Mouse (Mus musculus): ENCODE measurements at regions not wholly inside any gene's neighbourhood (a gene's known extent, or its start where the extent isn't known, plus 50 kb on each side); places are given as distances from the start of the nearest gene placed in this dataset.

- DNase-seq (ENCODE audit: extremely low spot score in 1 of 2, low spot score in 1 of 2), result no peak
Observed at GRCm38 (mm10) chr4:89508103-89508763, 171.0 kb upstream of the Dmrta1 start.

GRCm38 (mm10) chr4:89505368-89505819 is 173.8 kb upstream of the Dmrta1 start:
- DNase-seq (ENCODE audit: extremely low spot score in 1 of 2, low spot score in 1 of 2), result no peak

- DNase-seq (ENCODE audit: extremely low spot score in 1 of 2, low spot score in 1 of 2), result no peak
Observed at GRCm38 (mm10) chr4:89500232-89500631, 179.0 kb upstream of the Dmrta1 start.

DNA sequence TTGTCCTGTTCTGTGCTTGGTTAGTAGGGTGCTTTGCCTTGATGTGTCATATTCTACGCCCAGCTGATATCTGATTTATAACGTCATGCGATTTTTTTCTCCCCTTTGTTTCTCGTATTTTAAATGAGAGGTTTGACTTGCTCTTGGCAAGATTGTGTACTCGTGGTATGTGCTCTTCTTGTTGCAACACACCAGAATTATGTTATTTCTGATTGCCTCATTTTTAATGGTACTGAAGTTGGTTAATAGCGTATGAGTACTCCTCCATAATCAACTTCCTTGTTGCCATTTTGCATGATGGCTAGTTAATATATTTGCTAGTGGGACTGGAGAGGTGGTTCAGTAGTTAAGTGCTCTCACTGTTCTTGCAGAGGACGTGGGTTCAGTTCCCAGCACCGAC is 180.1 kb upstream of the Cdkn2b start:
- DNase-seq (ENCODE audit: extremely low spot score in 1 of 2, low spot score in 1 of 2), result no peak

DNA sequence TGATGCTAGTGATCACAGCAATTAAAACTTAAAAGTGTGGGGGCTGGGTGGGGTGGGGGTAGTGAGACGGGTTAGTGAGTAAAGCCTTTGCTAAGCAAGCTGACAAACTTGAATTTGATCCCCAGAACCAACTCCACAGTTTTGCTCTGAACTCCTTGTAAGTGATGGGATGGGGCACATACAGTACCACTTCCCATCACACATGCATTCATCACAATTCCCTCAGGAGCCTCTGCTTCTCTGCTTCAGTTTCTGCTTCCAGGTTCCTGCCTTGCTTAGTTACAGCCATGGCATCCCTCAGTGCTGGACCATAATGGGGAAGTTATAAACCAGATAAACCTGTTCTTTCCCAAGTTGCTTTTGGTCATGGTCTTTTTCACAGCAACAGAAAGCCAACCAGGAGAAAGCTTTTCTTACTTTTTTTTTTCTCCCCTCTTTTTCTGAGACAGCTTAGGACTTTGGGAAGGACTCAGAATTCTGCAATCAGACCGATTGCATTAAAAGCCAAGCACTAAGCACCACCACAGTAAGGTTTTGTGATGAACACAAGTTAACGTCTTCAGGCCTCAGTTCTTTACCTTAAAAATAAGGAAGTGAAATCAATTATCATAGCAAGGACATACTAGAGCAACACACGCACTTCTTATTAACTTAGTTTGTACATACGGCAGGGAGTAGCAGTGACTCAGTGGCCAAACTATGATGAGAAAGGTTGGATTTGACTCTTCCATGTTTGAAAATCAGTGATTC is 176.8 kb upstream of the Cdkn2b start:
- no peak for DNase-seq (ENCODE audit: extremely low spot score in 1 of 2, low spot score in 1 of 2)

DNA sequence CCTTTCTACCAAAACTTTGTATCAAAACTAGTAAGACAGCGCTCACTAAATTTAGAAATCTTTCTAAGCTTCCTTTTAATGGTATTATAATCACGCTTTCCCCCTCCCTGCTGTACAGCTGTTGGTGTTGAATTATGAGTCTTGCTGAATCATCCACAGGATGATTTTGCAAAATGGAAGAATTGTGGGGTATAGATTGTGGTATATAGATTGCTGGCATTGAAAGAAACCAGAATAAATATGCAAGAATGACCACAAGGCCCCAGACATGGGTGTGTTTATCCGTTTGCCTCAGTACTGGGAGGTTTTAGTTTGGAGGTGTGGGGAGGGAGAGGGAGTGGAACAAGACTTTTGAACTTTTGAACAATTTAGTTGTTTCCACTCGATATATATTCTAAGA is 176.1 kb upstream of the Cdkn2b start:
- DNase-seq (ENCODE audit: extremely low spot score in 1 of 2, low spot score in 1 of 2), result no peak

DNA sequence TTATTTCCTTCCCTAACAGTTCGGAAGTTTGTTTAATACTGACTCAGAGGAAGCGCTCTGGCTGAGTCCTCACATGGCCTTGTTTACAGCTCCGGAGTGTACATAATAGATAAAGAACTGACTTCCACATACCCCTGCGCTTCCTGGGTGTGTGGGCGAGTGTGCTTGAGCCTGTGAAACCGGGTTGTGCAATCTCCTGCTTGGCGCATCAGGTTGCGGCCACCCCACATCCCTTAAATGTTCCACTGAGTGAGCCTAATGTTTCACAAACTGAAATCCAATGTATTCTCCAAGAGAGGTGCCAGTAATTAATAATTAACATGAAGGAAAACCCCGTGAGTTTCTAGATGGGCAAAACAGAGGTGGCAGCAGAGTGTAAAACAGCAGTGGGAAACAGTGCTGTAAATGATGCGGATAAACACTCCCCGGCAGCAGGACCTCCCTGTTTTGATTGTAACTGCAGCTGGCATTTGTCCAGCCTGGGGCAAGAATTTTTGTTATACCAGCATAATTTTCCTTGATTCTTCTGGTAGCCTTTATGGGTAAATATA is 175.2 kb upstream of the Cdkn2b start:
- peak in 1 of 2 experiments; percentile 14 for DNase-seq (ENCODE audit: extremely low spot score in 1 of 2, low spot score in 1 of 2)

DNA sequence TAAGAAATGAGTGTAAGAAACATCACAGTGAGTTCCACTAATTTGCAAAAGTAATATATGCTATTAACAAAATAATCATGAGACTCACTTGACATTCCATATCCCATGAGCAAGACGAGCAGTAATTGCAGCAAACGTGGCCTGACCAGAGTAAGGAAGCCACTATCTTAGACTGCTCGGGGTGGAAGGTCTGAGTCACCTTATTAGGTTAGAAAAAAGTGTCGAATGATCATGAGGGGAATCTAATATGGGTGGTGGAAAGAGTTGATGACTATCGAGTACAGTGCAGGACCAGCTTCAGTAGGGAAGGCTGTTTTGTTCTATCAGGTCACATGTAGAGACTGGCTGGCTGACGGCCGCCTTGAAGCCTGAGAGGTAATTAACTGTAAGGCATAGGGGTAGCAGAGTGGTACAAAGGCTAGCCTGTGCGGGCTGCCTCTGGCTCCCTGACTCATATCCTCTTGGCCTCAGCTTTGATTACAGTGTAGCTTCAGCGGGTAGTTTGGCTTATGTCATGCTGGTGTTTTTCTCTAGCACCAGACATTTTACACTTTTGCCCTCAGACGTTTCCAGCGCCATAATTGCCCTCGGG is 167.9 kb upstream of the Cdkn2b start:
- no peak for DNase-seq (ENCODE audit: extremely low spot score in 1 of 2, low spot score in 1 of 2)

DNA sequence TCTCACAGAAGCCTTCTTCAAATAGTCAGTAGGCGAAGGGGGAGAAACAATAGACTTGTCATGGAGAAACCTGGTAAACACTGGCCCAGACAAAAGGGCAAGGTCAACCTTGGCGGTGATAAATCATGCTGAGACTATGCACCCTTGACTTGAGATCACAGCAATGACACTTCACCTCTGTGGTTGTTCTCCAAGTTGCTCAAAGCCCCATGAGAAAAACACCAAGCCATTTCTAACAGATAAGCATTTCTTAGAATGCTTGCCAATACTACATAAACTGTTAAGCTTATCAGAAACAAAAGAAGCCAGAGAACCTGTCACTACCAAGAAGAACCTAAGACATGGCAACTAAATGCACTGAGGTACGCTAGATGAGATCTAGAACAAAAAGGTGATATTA is 165.0 kb upstream of the Cdkn2b start:
- DNase-seq (ENCODE audit: extremely low spot score in 1 of 2, low spot score in 1 of 2), result no peak

DNA sequence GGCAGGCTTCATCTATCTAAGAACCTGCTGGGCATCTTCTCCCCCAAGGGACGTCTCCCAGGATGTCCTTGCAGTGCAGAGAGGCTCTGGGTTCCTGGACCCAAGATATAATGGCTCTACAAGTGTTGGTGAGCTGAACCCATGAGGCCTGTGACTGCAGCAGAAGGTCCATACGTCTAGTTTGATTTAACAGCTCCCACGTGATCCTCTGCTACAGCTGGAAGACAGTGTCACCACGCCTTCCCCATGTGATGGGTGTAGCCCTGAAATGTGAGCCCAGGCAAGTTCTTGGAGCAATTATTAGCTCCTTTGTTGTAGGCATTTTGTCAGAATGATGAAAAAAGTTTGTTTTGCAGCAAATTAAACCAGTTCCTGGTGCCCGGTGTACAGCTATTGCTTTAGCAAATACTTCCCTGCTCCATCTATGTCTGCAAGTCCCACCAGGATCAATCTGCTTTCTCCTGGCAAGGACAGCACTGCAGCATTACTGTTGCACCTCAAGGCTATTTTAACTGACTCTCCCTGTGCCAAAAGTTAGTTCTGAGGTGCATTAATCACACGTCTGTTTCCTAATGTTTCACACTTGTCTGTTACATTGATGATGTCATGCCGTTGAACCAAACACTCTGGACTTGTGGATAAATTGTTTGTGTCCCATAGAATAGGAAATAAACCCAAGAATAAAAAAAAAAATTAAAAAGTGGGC is 164.2 kb upstream of the Cdkn2b start:
- no peak for DNase-seq (ENCODE audit: extremely low spot score in 1 of 2, low spot score in 1 of 2)

- DNase-seq (ENCODE audit: extremely low spot score in 1 of 2, low spot score in 1 of 2), result no peak
Observed at GRCm38 (mm10) chr4:89471426-89471825, 160.6 kb upstream of the Cdkn2b start.

- no peak for DNase-seq (ENCODE audit: extremely low spot score in 1 of 2, low spot score in 1 of 2)
Observed at GRCm38 (mm10) chr4:89470756-89471155, 159.9 kb upstream of the Cdkn2b start.

GRCm38 (mm10) chr4:89469883-89470282 is 159.0 kb upstream of the Cdkn2b start:
- DNase-seq (ENCODE audit: extremely low spot score in 1 of 2, low spot score in 1 of 2), result peak in 1 of 2 experiments; percentile 7

DNA sequence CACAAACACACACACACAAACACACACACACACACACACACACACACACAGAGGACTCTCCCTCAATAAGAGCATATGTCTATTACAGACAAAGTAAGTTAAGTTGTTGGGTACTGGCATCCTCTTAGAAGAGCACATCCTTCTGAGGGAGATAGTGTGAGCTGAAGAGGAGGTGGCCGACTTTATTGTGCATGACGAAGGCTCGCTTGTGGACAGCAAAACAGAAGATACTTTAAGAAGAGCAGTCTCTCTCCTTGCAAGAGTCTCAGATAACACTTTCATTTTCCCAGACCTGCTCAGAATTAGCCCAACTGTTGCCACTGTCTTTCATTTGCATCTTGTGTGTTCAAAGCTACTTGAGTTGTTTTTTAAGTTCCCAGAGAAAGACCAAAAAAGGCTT is 158.6 kb upstream of the Cdkn2b start:
- no peak for DNase-seq (ENCODE audit: extremely low spot score in 1 of 2, low spot score in 1 of 2)

DNA sequence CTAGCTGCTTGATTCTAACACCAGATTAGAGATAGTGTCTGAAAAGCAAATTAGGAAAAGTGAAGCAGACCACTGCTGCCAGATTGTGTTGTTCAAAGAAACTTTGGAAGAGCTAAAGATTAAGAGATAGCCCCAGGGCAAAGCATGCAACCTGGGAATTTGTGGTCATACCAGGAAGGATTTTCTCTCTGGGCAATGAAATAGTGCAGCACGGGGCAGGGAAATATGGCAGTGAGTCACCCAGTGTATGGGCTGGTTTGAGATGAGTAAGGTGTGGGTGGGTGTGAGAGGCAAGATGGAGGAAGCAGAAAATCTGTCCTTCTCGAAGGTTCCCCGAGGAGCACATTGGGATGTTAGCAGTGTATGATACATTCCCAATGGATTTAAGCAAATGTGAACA is 155.9 kb upstream of the Cdkn2b start:
- peak in 1 of 2 experiments; percentile 47 for DNase-seq (ENCODE audit: extremely low spot score in 1 of 2, low spot score in 1 of 2)

- DNase-seq (ENCODE audit: extremely low spot score in 1 of 2, low spot score in 1 of 2), result no peak
Observed at GRCm38 (mm10) chr4:89463121-89463520, 152.3 kb upstream of the Cdkn2b start.

- DNase-seq (ENCODE audit: extremely low spot score in 1 of 2, low spot score in 1 of 2), result no peak
Observed at GRCm38 (mm10) chr4:89460170-89460762, 149.4 kb upstream of the Cdkn2b start.

DNA sequence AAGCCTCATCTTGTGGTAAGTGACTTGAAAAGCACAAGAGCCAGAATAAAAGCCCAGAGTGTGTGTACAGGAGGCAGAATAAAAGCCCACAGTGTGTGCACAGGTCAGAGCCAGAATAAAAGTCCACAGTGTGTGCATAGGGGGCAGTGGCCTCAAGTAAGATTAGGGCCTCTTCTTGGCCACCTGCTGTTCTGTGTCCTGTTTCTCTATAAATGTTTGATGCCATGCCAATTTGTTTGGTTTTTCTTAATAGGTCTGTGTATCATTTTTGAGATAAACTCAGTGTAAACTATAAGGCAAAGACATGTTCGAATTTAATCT is 148.5 kb upstream of the Cdkn2b start:
- DNase-seq (ENCODE audit: extremely low spot score in 1 of 2, low spot score in 1 of 2), result no peak

DNA sequence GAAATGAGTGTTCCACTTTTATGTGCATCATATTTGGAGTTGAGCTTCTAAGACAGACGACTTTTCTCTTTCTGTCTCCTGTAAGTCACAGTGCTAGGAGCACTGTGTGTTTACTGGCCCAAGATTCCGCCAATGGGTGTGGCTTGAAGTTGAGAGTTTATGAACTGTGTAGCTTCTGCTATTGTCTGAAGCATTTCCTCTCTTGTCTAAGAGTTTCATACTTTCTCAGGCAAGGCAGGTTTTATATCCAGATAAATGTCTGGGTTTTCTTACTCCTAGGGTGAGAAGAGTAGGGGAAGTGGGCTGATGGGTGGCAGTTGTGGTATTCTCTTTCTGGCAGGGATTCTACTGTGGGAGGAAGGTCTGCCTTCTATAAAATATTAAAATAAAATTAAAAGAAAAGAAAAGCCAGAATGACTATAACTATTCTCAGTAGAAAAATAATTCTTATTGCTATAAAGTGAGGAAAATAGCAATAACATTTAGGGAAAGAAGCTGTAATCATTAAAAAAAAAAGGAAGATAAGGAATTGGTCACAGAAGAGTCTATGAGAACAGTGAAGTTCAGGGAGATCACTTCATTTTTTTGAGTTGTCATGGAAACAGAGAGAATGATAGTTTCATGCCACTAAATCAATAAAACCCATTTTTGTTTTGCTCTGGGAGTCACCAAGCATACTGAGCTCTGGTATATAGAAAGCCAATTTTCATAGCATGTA is 147.9 kb upstream of the Cdkn2b start:
- no peak for DNase-seq (ENCODE audit: extremely low spot score in 1 of 2, low spot score in 1 of 2)

DNA sequence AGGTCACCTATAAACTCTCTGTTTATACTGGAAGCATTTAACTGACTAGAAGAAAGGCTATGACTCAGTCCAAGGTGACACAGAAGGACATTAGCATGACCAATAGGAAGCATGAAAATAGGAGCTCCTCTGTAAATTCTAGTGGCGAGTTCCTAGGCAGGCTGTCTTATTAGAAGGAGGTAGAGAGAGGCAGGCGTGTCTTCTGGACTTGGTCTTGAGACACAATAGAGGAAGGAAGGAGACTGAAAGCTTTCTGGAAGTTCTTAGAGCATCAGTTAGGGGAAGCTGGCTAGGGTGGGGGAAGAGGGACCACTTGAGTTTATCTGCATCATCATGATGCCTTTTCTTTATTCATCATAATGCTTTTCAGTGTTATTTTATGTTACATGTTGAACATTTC is 147.0 kb upstream of the Cdkn2b start:
- no peak for DNase-seq (ENCODE audit: extremely low spot score in 1 of 2, low spot score in 1 of 2)

Measured in frontal cortex, adult 2 months (tissue).